Mouse (Mus musculus): ENCODE data around the gene Gm11096.

DNA sequence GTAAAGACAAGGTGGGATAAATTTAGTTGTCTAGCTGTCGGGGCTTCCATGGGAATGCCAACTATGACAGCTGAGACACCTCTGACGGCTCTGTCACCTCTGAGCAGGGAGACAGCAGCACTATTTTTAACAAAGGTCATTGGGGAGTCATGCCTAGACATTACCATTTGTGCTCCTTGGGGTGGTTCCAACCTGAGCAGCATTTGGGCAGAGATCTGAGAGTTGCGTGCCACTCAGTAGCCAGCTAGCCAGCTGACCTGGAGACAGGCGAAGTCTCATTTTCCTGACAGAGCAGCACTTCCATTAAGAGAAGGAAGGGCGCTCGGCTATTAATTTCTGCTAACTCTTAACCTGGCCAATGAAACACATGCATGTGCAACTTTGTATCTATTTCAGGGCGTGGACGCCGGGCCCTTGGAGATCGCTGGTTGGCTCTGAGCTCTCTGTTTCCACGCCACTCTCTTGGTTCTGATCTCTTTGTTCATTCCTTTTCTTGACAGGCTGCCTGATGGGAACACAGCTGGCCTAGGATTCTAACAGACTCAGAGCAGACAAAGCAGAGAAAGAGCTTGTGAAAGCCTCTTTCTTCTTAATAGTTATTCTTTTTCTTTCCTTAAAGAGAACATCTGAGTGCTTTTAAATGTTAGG lies 40.4 kb downstream of the Gm11096 start:
- TF ChIP-seq GATA1 (IDR thresholded peaks at IDR 0.05; ENCODE audit: borderline replicate concordance, low read length) = no peak
- no peak for TF ChIP-seq FLI1 (IDR thresholded peaks at IDR 0.05; ENCODE audit: low read length)
